Mouse (Mus musculus): Measurements from ENCODE around the gene Ahr.

- TF ChIP-seq CTCF (IDR thresholded peaks at IDR 0.05; ENCODE audit: low read depth, low read length) (no peak), GATA1 (IDR thresholded peaks at IDR 0.05; ENCODE audit: borderline replicate concordance, low read length) (no peak), TAL1 (conservative IDR thresholded peaks at IDR 0.05; ENCODE audit: low read depth, low read length) (no peak), GATA2 (IDR thresholded peaks at IDR 0.05; ENCODE audit: borderline replicate concordance, low read depth, low read length) (no peak), POLR2AphosphoS5 (IDR thresholded peaks at IDR 0.05; ENCODE audit: insufficient replicate concordance, low read depth, low read length) (no peak)
These were observed 1.7 kb downstream of the Ahr start for GRCm38 (mm10) chr12:35533133-35533532.
